Mouse (Mus musculus): Measurements from ENCODE around the gene Il9. TPM values are rescaled to one million over a fixed set of nuclear protein-coding genes. Genes with fewer than 3 reads are reported as not detected.
A peak's percentile ranks its signal among the peaks of the same experiment; 100 is the strongest.

Il9 gene
- polyA plus RNA-seq, 1 experiment from 2014 or later = not detected

- WGBS = 91% methylated on average over 7 of the region's 7 CpGs
- no peak overlapping the region for H3K9ac ChIP-seq
- no peaks in the 10 kb centered on the region for H3K9me3 ChIP-seq
- no peak overlapping the region for H3K27ac ChIP-seq
- 0 out of 2 replicates have a peak, but pooled peaks cover 3% of the 10 kb centered on the region for H3K4me1 ChIP-seq
- H3K36me3 ChIP-seq (replicated peaks) = no peaks in the 10 kb centered on the region; the same call in 1 of the 2 replicates
- no peaks in the 10 kb centered on the region for H3K27me3 ChIP-seq
- ATAC-seq (ENCODE audit: low FRiP score) = no peak
- H3K4me2 ChIP-seq = no peak overlapping the region
- no peak overlapping the region for H3K4me3 ChIP-seq (replicated peaks)
These were observed 14.3 kb downstream of the Il9 start for GRCm38 (mm10) chr13:56467786-56468185.

GRCm38 (mm10) chr13:56463750-56464149, 18.3 kb downstream of the Il9 start:
- no peaks in the 10 kb centered on the region; the same call in 1 of the 2 replicates for H3K36me3 ChIP-seq (replicated peaks)
- H3K9me3 ChIP-seq = no peaks in the 10 kb centered on the region
- 88% methylated on average over 6 of the region's 6 CpGs for WGBS
- H3K27ac ChIP-seq = no peak overlapping the region
- H3K27me3 ChIP-seq = no peaks in the 10 kb centered on the region
- no peaks in the 10 kb centered on the region for H3K4me1 ChIP-seq
- no peak for ATAC-seq (ENCODE audit: low FRiP score)
- no peak overlapping the region for H3K4me2 ChIP-seq
- H3K4me3 ChIP-seq (replicated peaks) = no peak overlapping the region
- no peak overlapping the region for H3K9ac ChIP-seq

GRCm38 (mm10) chr13:56463261-56463660, 18.8 kb downstream of the Il9 start:
- Histone ChIP-seq H3K36me3 (replicated peaks) (no peaks in the 10 kb centered on the region; the same call in 1 of the 2 replicates), H3K4me3 (replicated peaks) (no peak overlapping the region), H3K27ac (no peak overlapping the region), H3K27me3 (no peaks in the 10 kb centered on the region), H3K4me1 (no peaks in the 10 kb centered on the region), H3K9ac (no peak overlapping the region), H3K9me3 (no peaks in the 10 kb centered on the region), H3K4me2 (no peak overlapping the region)
- WGBS = 86% methylated on average over 7 of the region's 7 CpGs
- ATAC-seq (ENCODE audit: low FRiP score) = no peak

GRCm38 (mm10) chr13:56462791-56463190, 19.3 kb downstream of the Il9 start:
- Histone ChIP-seq H3K27me3 (no peaks in the 10 kb centered on the region), H3K4me2 (no peak overlapping the region), H3K9me3 (no peaks in the 10 kb centered on the region), H3K27ac (no peak overlapping the region), H3K9ac (no peak overlapping the region), H3K36me3 (replicated peaks) (no peaks in the 10 kb centered on the region; the same call in 1 of the 2 replicates), H3K4me3 (replicated peaks) (no peak overlapping the region), H3K4me1 (no peaks in the 10 kb centered on the region)
- no peak for ATAC-seq (ENCODE audit: low FRiP score)
- WGBS = 91% methylated on average over 4 of the region's 4 CpGs

GRCm38 (mm10) chr13:56461460-56461859, 20.6 kb downstream of the Il9 start:
- Histone ChIP-seq H3K27me3 (no peaks in the 10 kb centered on the region), H3K4me3 (replicated peaks) (no peak overlapping the region), H3K9me3 (no peaks in the 10 kb centered on the region), H3K4me1 (no peaks in the 10 kb centered on the region), H3K9ac (no peak overlapping the region), H3K36me3 (replicated peaks) (no peaks in the 10 kb centered on the region), H3K4me2 (no peak overlapping the region), H3K27ac (no peak overlapping the region)
- WGBS = 84% methylated on average over 4 of the region's 4 CpGs
- no peak for ATAC-seq (ENCODE audit: low FRiP score)

GRCm38 (mm10) chr13:56458001-56458400, 24.0 kb downstream of the Il9 start:
- no peak for ATAC-seq (ENCODE audit: low FRiP score)
- no peaks in the 10 kb centered on the region for H3K9me3 ChIP-seq
- 53% methylated on average over 9 of the region's 9 CpGs for WGBS
- H3K9ac ChIP-seq = no peak overlapping the region
- H3K27me3 ChIP-seq = no peaks in the 10 kb centered on the region
- H3K4me2 ChIP-seq = no peak overlapping the region
- no peaks in the 10 kb centered on the region for H3K4me1 ChIP-seq
- no peak overlapping the region for H3K4me3 ChIP-seq (replicated peaks)
- no peak overlapping the region for H3K27ac ChIP-seq
- H3K36me3 ChIP-seq (replicated peaks) = no peaks in the 10 kb centered on the region

- H3K4me3 ChIP-seq (replicated peaks) = no peak overlapping the region
- 0 out of 2 replicates have a peak, but pooled peaks cover 10% of the 10 kb centered on the region for H3K27me3 ChIP-seq
- no peak overlapping the region for H3K27ac ChIP-seq
- 86% methylated on average over 8 of the region's 8 CpGs for WGBS
- no peak overlapping the region for H3K9ac ChIP-seq
- H3K4me1 ChIP-seq = peaks cover 4% of the 10 kb centered on the region; the same call in 1 of the 2 replicates
- ATAC-seq (ENCODE audit: low FRiP score) = no peak
- H3K4me2 ChIP-seq = no peak overlapping the region
- no peaks in the 10 kb centered on the region for H3K36me3 ChIP-seq (replicated peaks)
- no peaks in the 10 kb centered on the region for H3K9me3 ChIP-seq
These were observed 32.0 kb downstream of the Il9 start for GRCm38 (mm10) chr13:56450035-56450434.

GRCm38 (mm10) chr13:56449239-56450030, 32.6 kb downstream of the Il9 start:
- no peak overlapping the region for H3K27ac ChIP-seq

GRCm38 (mm10) chr13:56444996-56445395, 37.0 kb downstream of the Il9 start:
- no peaks in the 10 kb centered on the region for H3K9me3 ChIP-seq
- H3K9ac ChIP-seq = no peak overlapping the region
- peaks cover 22% of the 10 kb centered on the region for H3K27me3 ChIP-seq
- no peaks in the 10 kb centered on the region for H3K36me3 ChIP-seq (replicated peaks)
- H3K4me1 ChIP-seq = peaks cover 4% of the 10 kb centered on the region; the same call in 1 of the 2 replicates
- H3K4me2 ChIP-seq = no peak overlapping the region
- H3K27ac ChIP-seq = no peak overlapping the region
- 85% methylated on average over 6 of the region's 6 CpGs for whole genome bisulfite sequencing
- ATAC-seq (ENCODE audit: low FRiP score) = no peak
- H3K4me3 ChIP-seq (replicated peaks) = no peak overlapping the region

More at GRCm38 (mm10) chr13:56449239-56450030, 32.6 kb downstream of the Il9 start:
- WGBS = 67% methylated on average over 10 of the region's 10 CpGs
- no peak; the same call in 1 of the 2 replicates for ATAC-seq (ENCODE audit: low FRiP score)
- Histone ChIP-seq H3K9ac (no peak overlapping the region), H3K4me1 (peaks cover 4% of the 10 kb centered on the region; the same call in 1 of the 2 replicates), H3K27me3 (0 out of 2 replicates have a peak, but pooled peaks cover 10% of the 10 kb centered on the region), H3K4me3 (replicated peaks) (no peak overlapping the region), H3K9me3 (no peaks in the 10 kb centered on the region), H3K36me3 (replicated peaks) (no peaks in the 10 kb centered on the region), H3K4me2 (no peak overlapping the region)

GRCm38 (mm10) chr13:56444112-56444511, 37.9 kb downstream of the Il9 start:
- no peaks in the 10 kb centered on the region for H3K36me3 ChIP-seq (replicated peaks)
- no peak overlapping the region for H3K4me3 ChIP-seq (replicated peaks)
- no peak overlapping the region for H3K4me2 ChIP-seq
- no peaks in the 10 kb centered on the region; the same call in 1 of the 2 replicates for H3K4me1 ChIP-seq
- no peaks in the 10 kb centered on the region for H3K9me3 ChIP-seq
- H3K27ac ChIP-seq = no peak overlapping the region
- peaks cover 31% of the 10 kb centered on the region for H3K27me3 ChIP-seq
- 89% methylated on average over 3 of the region's 3 CpGs for WGBS
- no peak overlapping the region for H3K9ac ChIP-seq
- ATAC-seq (ENCODE audit: low FRiP score) = no peak

- Histone ChIP-seq H3K27me3 (peaks cover 36% of the 10 kb centered on the region), H3K9ac (no peak overlapping the region), H3K9me3 (no peaks in the 10 kb centered on the region), H3K27ac (no peak overlapping the region), H3K4me1 (peaks cover 6% of the 10 kb centered on the region), H3K4me3 (replicated peaks) (no peak overlapping the region), H3K36me3 (replicated peaks) (no peaks in the 10 kb centered on the region), H3K4me2 (no peak overlapping the region)
- 80% methylated on average over 7 of the region's 7 CpGs for WGBS
- no peak for ATAC-seq (ENCODE audit: low FRiP score)
These were observed 38.6 kb downstream of the Il9 start for GRCm38 (mm10) chr13:56443411-56443810.

- WGBS = 5% methylated on average over 51 of the region's 51 CpGs
- H3K27me3 ChIP-seq = peaks cover 64% of the 10 kb centered on the region
- peak within 1 kb of the TSS; percentile 31 for H3K4me3 ChIP-seq (replicated peaks)
- ATAC-seq (ENCODE audit: low FRiP score) = no peak
- H3K4me1 ChIP-seq = peaks cover 23% of the 10 kb centered on the region
- no peaks in the 10 kb centered on the region for H3K36me3 ChIP-seq (replicated peaks)
- no peak within 1 kb of the TSS for H3K9ac ChIP-seq
- H3K9me3 ChIP-seq = no peaks in the 10 kb centered on the region
- H3K27ac ChIP-seq = no peak within 1 kb of the TSS
- peak within 1 kb of the TSS; percentile 54 for H3K4me2 ChIP-seq
These were observed 43.6 kb downstream of the Il9 start, which contains the start of gene Slc25a48 for GRCm38 (mm10) chr13:56438211-56439075. TSS of gene Slc25a48 (plus strand) at chr13:56438355.
